Mouse (Mus musculus) B cell, adult 62 days (primary cell): Measurements from ENCODE around the gene Olfr1233. TPM values are rescaled to one million over a fixed set of nuclear protein-coding genes. Genes with fewer than 3 reads are reported as not detected.

ENCODE experiments used
- total RNA-seq: library from RNA; stranded (reverse); gene quantifications from 4 replicates; pipeline ENCODE4 v1.2.4, GENCODE M21; 2023

Olfr1233 gene
- total RNA-seq = not detected in 4 replicates

GRCm38 (mm10) chr2:89342298-89342697 lies at the start of gene Olfr1233:
Olfr1233 (minus strand) TSS chr2:89342398.

GRCm38 (mm10) chr2:89364765-89365164 lies 22.6 kb upstream of the Olfr1233 start, which contains the start of gene Olfr1234:
Olfr1234 (minus strand) TSS chr2:89364865.

GRCm38 (mm10) chr2:89329575-89329974 lies 12.6 kb downstream of the Olfr1233 start, which contains the start of gene Olfr1232:
Olfr1232 (minus strand) TSS chr2:89329675.

GRCm38 (mm10) chr2:89306974-89307373 lies 35.2 kb downstream of the Olfr1233 start, which contains the start of gene Olfr1231:
Olfr1231 (minus strand) TSS chr2:89307074.

DNA sequence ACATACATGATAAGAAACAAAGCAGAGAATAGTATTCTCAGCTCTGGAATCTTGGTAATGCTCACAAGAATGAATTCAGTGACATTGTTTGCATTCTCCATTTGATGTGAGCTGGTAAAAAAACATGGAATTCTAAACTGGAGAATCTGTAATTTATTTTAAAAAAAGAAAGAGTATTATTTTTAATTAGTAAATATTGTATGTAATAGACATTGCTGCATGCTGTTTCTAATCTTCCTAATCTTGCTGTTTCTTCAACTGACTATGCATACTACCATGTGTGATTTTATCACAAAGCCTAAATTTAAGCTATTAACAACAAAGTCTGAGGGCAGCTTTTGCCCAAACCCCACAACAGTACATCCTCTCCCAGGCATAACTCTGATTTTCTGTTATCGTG lies 45.0 kb downstream of the Olfr1233 start, which contains the start of gene Olfr1230:
Gene Olfr1230, minus strand, starts transcription at position 101 of the 400 bp plus-strand sequence.

GRCm38 (mm10) chr2:89287914-89288313 lies 54.3 kb downstream of the Olfr1233 start, which contains the start of gene Olfr1229:
Olfr1229 (minus strand) TSS chr2:89288014.

Other genes with a start within 250 kb of the Olfr1233 start
- not detected in 4 replicates for gene Olfr1220, start 235.6 kb downstream of the Olfr1233 start, total RNA-seq
- gene Olfr1221, start 225.1 kb downstream of the Olfr1233 start, total RNA-seq = not detected in 4 replicates
- gene Olfr1222, start 209.3 kb downstream of the Olfr1233 start, total RNA-seq = not detected in 4 replicates
- gene Olfr1223, start 190.8 kb downstream of the Olfr1233 start, total RNA-seq = not detected in 4 replicates
- gene Olfr1224-ps1, start 178.3 kb downstream of the Olfr1233 start, total RNA-seq = not detected in 4 replicates
- gene Olfr1225, start 167.7 kb downstream of the Olfr1233 start, total RNA-seq = not detected in 4 replicates
- gene Olfr1226, start 142.3 kb downstream of the Olfr1233 start, total RNA-seq = not detected in 4 replicates
- gene Olfr1228, start 88.3 kb downstream of the Olfr1233 start, total RNA-seq = not detected in 4 replicates
- not detected in 4 replicates for gene Olfr1229, start 54.4 kb downstream of the Olfr1233 start, total RNA-seq
- gene Olfr1230, start 45.1 kb downstream of the Olfr1233 start, total RNA-seq = not detected in 4 replicates
- gene Olfr1231, start 35.3 kb downstream of the Olfr1233 start, total RNA-seq = not detected in 4 replicates
- not detected in 4 replicates for gene Olfr1232, start 12.7 kb downstream of the Olfr1233 start, total RNA-seq
- gene Olfr1234, start 22.5 kb upstream of the Olfr1233 start, total RNA-seq = not detected in 4 replicates
- not detected in 4 replicates for gene Olfr1238, start 67.3 kb upstream of the Olfr1233 start, total RNA-seq
- gene Olfr1239, start 78.0 kb upstream of the Olfr1233 start, total RNA-seq = not detected in 4 replicates
- not detected in 4 replicates for gene Olfr1240, start 100.6 kb upstream of the Olfr1233 start, total RNA-seq
- not detected in 4 replicates for gene Olfr1241, start 144.7 kb upstream of the Olfr1233 start, total RNA-seq
- not detected in 4 replicates for gene Olfr1242, start 155.9 kb upstream of the Olfr1233 start, total RNA-seq
- gene Olfr1243, start 189.1 kb upstream of the Olfr1233 start, total RNA-seq = not detected in 4 replicates
- gene Olfr1245, start 236.0 kb upstream of the Olfr1233 start, total RNA-seq = not detected in 4 replicates